Mouse (Mus musculus): Measurements from ENCODE around the gene Fancc.

DNA sequence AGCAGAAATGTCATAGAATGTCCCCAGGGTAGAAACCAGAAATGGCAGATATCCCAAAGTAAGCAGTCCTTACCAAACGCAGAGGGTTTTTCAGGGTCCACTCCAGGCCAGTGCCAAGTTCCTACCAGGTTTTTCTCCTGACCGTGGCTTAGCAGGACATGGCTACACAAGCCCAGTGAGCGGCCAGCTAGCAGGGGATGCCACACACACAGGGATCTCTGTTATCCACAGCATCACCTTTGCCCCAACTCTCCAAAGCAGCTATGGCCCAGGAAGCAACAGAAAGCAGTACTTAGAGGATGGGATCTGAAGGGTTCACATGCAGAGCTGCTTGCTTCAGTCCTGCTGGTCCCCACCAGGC lies 192.3 kb downstream of the Fancc start:
- TF ChIP-seq GATA1 (IDR thresholded peaks at IDR 0.05; ENCODE audit: borderline replicate concordance, low read length), result no peak
- TF ChIP-seq FLI1 (IDR thresholded peaks at IDR 0.05; ENCODE audit: low read length), result no peak
